Mouse (Mus musculus) liver, embryonic 11.5 days (tissue): ENCODE measurements around the gene Ddx54. TPM values are rescaled to one million over a fixed set of nuclear protein-coding genes. Genes with fewer than 3 reads are reported as not detected.
A peak's percentile ranks its signal among the peaks of the same experiment; 100 is the strongest.

Experiments used
- ATAC-seq: fragments of 200-750 bp; cut with Nextera tagmentation; replicated peaks from 2 replicates; pipeline ENCODE4 v1.8.0; 2017; ENCODE audit warnings: moderate number of reproducible peaks, mild to moderate bottlenecking, moderate TSS enrichment, moderate library complexity; ENCODE audit not compliant: low FRiP score
- DNase-seq: peaks from one replicate; pipeline ENCODE4 v3.0.0-alpha.2; 2017; ENCODE audit warnings: low spot score
- H3K27ac ChIP-seq: fragments of 300-500 bp; sonication (generic); 2 replicates; pipeline ENCODE4 v1.5.1; 2014; ENCODE audit warnings: mild to moderate bottlenecking, low read depth, low read length, control low read depth
- H3K27me3 ChIP-seq: fragments of 300-500 bp; sonication (generic); replicated peaks from 2 replicates; pipeline ENCODE4 v1.6.1; 2014; ENCODE audit warnings: low read length, mixed read lengths; ENCODE audit not compliant: control insufficient read depth, insufficient read depth
- H3K36me3 ChIP-seq: fragments of 300-500 bp; sonication (generic); 2 replicates; pipeline ENCODE4 v1.6.1; 2014; ENCODE audit warnings: mild to moderate bottlenecking, low read length, moderate library complexity, mixed read lengths; ENCODE audit not compliant: control insufficient read depth, insufficient read depth
- H3K4me1 ChIP-seq: fragments of 300-500 bp; sonication (generic); replicated peaks from 2 replicates; pipeline ENCODE4 v1.6.1; 2014; ENCODE audit warnings: low read length, mixed read lengths; ENCODE audit not compliant: control insufficient read depth, insufficient read depth
- H3K4me2 ChIP-seq: fragments of 300-500 bp; sonication (generic); 2 replicates; pipeline ENCODE4 v1.6.1; 2014; ENCODE audit warnings: mild to moderate bottlenecking, control low read depth, moderate library complexity
- H3K4me3 ChIP-seq: fragments of 300-500 bp; sonication (generic); 2 replicates; pipeline ENCODE4 v1.5.1; 2014; ENCODE audit warnings: low read depth, low read length, control low read depth
- H3K9ac ChIP-seq: fragments of 300-500 bp; sonication (generic); 2 replicates; pipeline ENCODE4 v1.6.1; 2014; ENCODE audit warnings: low read depth, low read length, control low read depth
- H3K9me3 ChIP-seq: fragments of 300-500 bp; sonication (generic); 2 replicates; pipeline ENCODE4 v1.6.1; 2016; ENCODE audit warnings: low read length, inconsistent platforms, mixed read lengths; ENCODE audit not compliant: control insufficient read depth
- WGBS: fragments of 180-500 bp; shearing (Covaris S2); extraction: QIAGEN DNeasy Blood & Tissue Kit; methylation state at CpG from one replicate; pipeline ENCODE4 v1.1.7; 2014; 5-methylcytosine and 5-hydroxymethylcytosine counted together
- polyA plus RNA-seq: library from polyadenylated mRNA; unstranded; fragments of >200 nt; fragmentation: Nextera tagmentation; extraction: Ambion mirVana; gene quantifications from 2 replicates; pipeline ENCODE4 v1.2.1, GENCODE M21; 2014

Gene Ddx54
- polyA plus RNA-seq, 1 experiment from 2014 or later = 46.7 TPM

- DNase-seq (no peak), ATAC-seq (no peak)
- Histone ChIP-seq H3K9ac (peak overlapping the region; percentile 79), H3K27me3 (no peaks in the 10 kb centered on the region), H3K9me3 (peaks cover 4% of the 10 kb centered on the region; the same call in 1 of the 2 replicates), H3K4me3 (peak overlapping the region; percentile 82), H3K4me2 (peak overlapping the region; percentile 73), H3K4me1 (peaks cover 15% of the 10 kb centered on the region), H3K27ac (no peak overlapping the region), H3K36me3 (peaks cover 17% of the 10 kb centered on the region; the same call in 1 of the 2 replicates)
- WGBS = 68% methylated on average over 8 of the region's 8 CpGs
Measured at GRCm38 (mm10) chr5:120611416-120611815, 1.1 kb upstream of the Ddx54 start.

GRCm38 (mm10) chr5:120612822-120613604, 474 bp downstream of the Ddx54 start:
- peak; percentile 89 for ATAC-seq
- H3K4me1 ChIP-seq = peaks cover 10% of the 10 kb centered on the region
- WGBS = under 1% methylated on average over 69 of the region's 69 CpGs

GRCm38 (mm10) chr5:120615903-120616302, 3.4 kb downstream of the Ddx54 start:
- DNase-seq = no peak
- no peak overlapping the region for H3K27ac ChIP-seq
- H3K4me1 ChIP-seq = peaks cover 10% of the 10 kb centered on the region
- H3K27me3 ChIP-seq = no peaks in the 10 kb centered on the region
- WGBS = 96% methylated on average over 4 of the region's 4 CpGs
- H3K9ac ChIP-seq = no peak overlapping the region
- peaks cover 4% of the 10 kb centered on the region; the same call in 1 of the 2 replicates for H3K9me3 ChIP-seq
- no peak overlapping the region for H3K4me2 ChIP-seq
- peaks cover 47% of the 10 kb centered on the region for H3K36me3 ChIP-seq
- no peak overlapping the region for H3K4me3 ChIP-seq
- ATAC-seq = no peak

More at GRCm38 (mm10) chr5:120612822-120613604, 474 bp downstream of the Ddx54 start:
- no peaks in the 10 kb centered on the region for H3K27me3 ChIP-seq
- peak overlapping the region; percentile 10; the same call in 1 of the 2 replicates for H3K27ac ChIP-seq
- H3K4me2 ChIP-seq = peak overlapping the region; percentile 86
- H3K36me3 ChIP-seq = peaks cover 28% of the 10 kb centered on the region; the same call in 1 of the 2 replicates
- peak; percentile 99 for DNase-seq
- H3K4me3 ChIP-seq = peak overlapping the region; percentile 82
- peak overlapping the region; percentile 79 for H3K9ac ChIP-seq
- H3K9me3 ChIP-seq = peaks cover 4% of the 10 kb centered on the region; the same call in 1 of the 2 replicates

- Histone ChIP-seq H3K27me3 (no peaks in the 10 kb centered on the region), H3K27ac (no peak overlapping the region), H3K9ac (no peak overlapping the region), H3K4me2 (no peak overlapping the region), H3K36me3 (peaks cover 60% of the 10 kb centered on the region), H3K4me3 (no peak overlapping the region), H3K9me3 (peaks cover 4% of the 10 kb centered on the region; the same call in 1 of the 2 replicates), H3K4me1 (peaks cover 4% of the 10 kb centered on the region)
- ATAC-seq = no peak
- 88% methylated on average over 12 of the region's 12 CpGs for whole genome bisulfite sequencing
- no peak for DNase-seq
Measured at GRCm38 (mm10) chr5:120618778-120619177, 6.2 kb downstream of the Ddx54 start.

- no peak overlapping the region for H3K4me3 ChIP-seq
- no peak overlapping the region for H3K27ac ChIP-seq
- DNase-seq (no peak), ATAC-seq (no peak)
- peaks cover 4% of the 10 kb centered on the region; the same call in 1 of the 2 replicates for H3K9me3 ChIP-seq
- H3K4me2 ChIP-seq = no peak overlapping the region
- no peaks in the 10 kb centered on the region for H3K4me1 ChIP-seq
- 25% methylated on average over 5 of the region's 5 CpGs for WGBS
- no peak overlapping the region for H3K9ac ChIP-seq
- H3K27me3 ChIP-seq = no peaks in the 10 kb centered on the region
- H3K36me3 ChIP-seq = peaks cover 63% of the 10 kb centered on the region
Measured at GRCm38 (mm10) chr5:120619201-120619600, 6.7 kb downstream of the Ddx54 start.

- peak; percentile 81 for DNase-seq
- Histone ChIP-seq H3K27ac (no peak overlapping the region), H3K4me2 (no peak overlapping the region), H3K27me3 (no peaks in the 10 kb centered on the region), H3K4me1 (no peaks in the 10 kb centered on the region), H3K4me3 (no peak overlapping the region), H3K9ac (no peak overlapping the region), H3K9me3 (peaks cover 4% of the 10 kb centered on the region; the same call in 1 of the 2 replicates), H3K36me3 (peaks cover 65% of the 10 kb centered on the region)
- peak; percentile 46 for ATAC-seq
- 66% methylated on average over 18 of the region's 18 CpGs for WGBS
Measured at GRCm38 (mm10) chr5:120620375-120621077, 8.0 kb downstream of the Ddx54 start.

GRCm38 (mm10) chr5:120621078-120621765, 8.7 kb downstream of the Ddx54 start:
- DNase-seq (no peak), ATAC-seq (no peak)
- Histone ChIP-seq H3K9me3 (no peaks in the 10 kb centered on the region), H3K4me2 (no peak overlapping the region), H3K27ac (no peak overlapping the region), H3K4me1 (no peaks in the 10 kb centered on the region), H3K9ac (no peak overlapping the region), H3K36me3 (peaks cover 66% of the 10 kb centered on the region), H3K27me3 (no peaks in the 10 kb centered on the region), H3K4me3 (no peak overlapping the region)
- WGBS = 87% methylated on average over 23 of the region's 23 CpGs

GRCm38 (mm10) chr5:120621846-120622197, 9.3 kb downstream of the Ddx54 start:
- no peaks in the 10 kb centered on the region for H3K9me3 ChIP-seq
- no peak overlapping the region for H3K27ac ChIP-seq
- H3K4me1 ChIP-seq = no peaks in the 10 kb centered on the region
- H3K9ac ChIP-seq = no peak overlapping the region
- H3K27me3 ChIP-seq = no peaks in the 10 kb centered on the region
- no peak overlapping the region for H3K4me2 ChIP-seq
- H3K4me3 ChIP-seq = no peak overlapping the region
- no peak for ATAC-seq
- no peak for DNase-seq
- WGBS = 92% methylated on average over 10 of the region's 10 CpGs
- H3K36me3 ChIP-seq = peaks cover 66% of the 10 kb centered on the region
